Mouse (Mus musculus): ENCODE results near the gene Cxxc4. TPM values are rescaled to one million over a fixed set of nuclear protein-coding genes. Genes with fewer than 3 reads are reported as not detected.

Gene Cxxc4
- total and polyA plus RNA-seq, 3 experiments: 0.22 TPM; not detected in 2

DNA sequence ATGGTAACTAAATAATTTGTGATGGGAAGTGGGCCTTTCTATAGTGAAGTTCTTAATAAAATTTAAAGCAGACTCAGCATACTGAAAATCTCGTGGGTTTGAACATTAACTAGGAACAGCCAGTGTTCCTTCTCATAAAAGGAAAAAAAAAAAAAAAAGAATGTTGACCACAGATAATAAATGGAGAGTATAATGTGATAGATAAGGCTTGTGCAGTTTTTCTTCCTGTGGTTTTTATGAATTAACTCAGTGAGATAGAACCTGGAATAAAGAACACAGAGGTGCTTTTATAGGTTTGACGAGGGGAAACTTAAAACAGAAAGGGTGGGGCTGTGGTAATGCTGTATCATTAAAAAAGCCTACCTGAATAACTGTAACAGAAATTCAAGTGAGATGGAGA lies 15.3 kb upstream of the Cxxc4 start:
- Histone ChIP-seq H3K36me3 (replicated peaks) (no peaks in the 10 kb centered on the region), H3K4me3 (ENCODE audit: low read depth, low read length) (no peak overlapping the region), H3K4me1 (ENCODE audit: insufficient read depth, low read depth, low read length) (no peaks in the 10 kb centered on the region), H3K9me3 (replicated peaks) (peaks cover under 1% of the 10 kb centered on the region; the same call in 1 of the 2 replicates), H3K27me3 (ENCODE audit: insufficient read depth, low read length) (no peaks in the 10 kb centered on the region)
- DNase-seq (ENCODE audit: low spot score) (no peak), ATAC-seq (ENCODE audit: extremely low read depth, insufficient number of reproducible peaks, low FRiP score, poor library complexity, severe bottlenecking) (no peak)
- TF ChIP-seq POLR2AphosphoS5 (IDR thresholded peaks at IDR 0.05; ENCODE audit: insufficient replicate concordance, low read depth, low read length): no peak
- TF ChIP-seq TAL1 (conservative IDR thresholded peaks at IDR 0.05; ENCODE audit: low read depth, low read length): no peak
- TF ChIP-seq GATA1 (IDR thresholded peaks at IDR 0.05; ENCODE audit: borderline replicate concordance, low read length): no peak
- TF ChIP-seq GATA2 (IDR thresholded peaks at IDR 0.05; ENCODE audit: borderline replicate concordance, low read depth, low read length): no peak
- no peak for TF ChIP-seq CTCF (IDR thresholded peaks at IDR 0.05; ENCODE audit: low read depth, low read length)

DNA sequence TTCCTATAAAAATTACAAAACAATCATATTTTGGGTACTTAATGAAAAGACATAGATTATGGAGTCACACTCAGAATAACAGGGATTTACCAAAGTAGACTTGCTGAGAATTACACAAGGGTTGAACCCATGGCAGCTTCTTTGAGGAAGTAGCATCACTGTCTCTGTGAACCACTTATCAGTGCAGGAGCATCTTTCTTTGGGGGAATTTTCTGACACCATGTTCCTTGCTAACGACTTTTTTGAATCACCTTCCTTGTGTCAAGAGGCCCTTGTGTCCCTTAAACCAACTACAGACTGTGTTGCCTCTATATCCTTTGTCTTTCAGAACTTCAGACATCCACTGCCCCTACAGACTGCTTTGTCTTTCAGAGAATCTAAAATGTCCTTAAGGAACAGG lies 13.7 kb upstream of the Cxxc4 start:
- no peaks in the 10 kb centered on the region for H3K36me3 ChIP-seq (replicated peaks)
- H3K9me3 ChIP-seq (replicated peaks): peaks cover 6% of the 10 kb centered on the region; the same call in 1 of the 2 replicates
- no peaks in the 10 kb centered on the region for H3K4me1 ChIP-seq (ENCODE audit: insufficient read depth, low read depth, low read length)
- TF ChIP-seq CTCF (IDR thresholded peaks at IDR 0.05; ENCODE audit: low read depth, low read length): no peak
- no peak for TF ChIP-seq GATA2 (IDR thresholded peaks at IDR 0.05; ENCODE audit: borderline replicate concordance, low read depth, low read length)
- TF ChIP-seq GATA1 (IDR thresholded peaks at IDR 0.05; ENCODE audit: borderline replicate concordance, low read length): no peak
- TF ChIP-seq POLR2AphosphoS5 (IDR thresholded peaks at IDR 0.05; ENCODE audit: insufficient replicate concordance, low read depth, low read length): no peak
- TF ChIP-seq TAL1 (conservative IDR thresholded peaks at IDR 0.05; ENCODE audit: low read depth, low read length): no peak
- no peak overlapping the region for H3K4me3 ChIP-seq (ENCODE audit: low read depth, low read length)
- H3K27me3 ChIP-seq (ENCODE audit: insufficient read depth, low read length): no peaks in the 10 kb centered on the region
- ATAC-seq (ENCODE audit: extremely low read depth, insufficient number of reproducible peaks, low FRiP score, poor library complexity, severe bottlenecking) (no peak), DNase-seq (ENCODE audit: low spot score) (no peak)

DNA sequence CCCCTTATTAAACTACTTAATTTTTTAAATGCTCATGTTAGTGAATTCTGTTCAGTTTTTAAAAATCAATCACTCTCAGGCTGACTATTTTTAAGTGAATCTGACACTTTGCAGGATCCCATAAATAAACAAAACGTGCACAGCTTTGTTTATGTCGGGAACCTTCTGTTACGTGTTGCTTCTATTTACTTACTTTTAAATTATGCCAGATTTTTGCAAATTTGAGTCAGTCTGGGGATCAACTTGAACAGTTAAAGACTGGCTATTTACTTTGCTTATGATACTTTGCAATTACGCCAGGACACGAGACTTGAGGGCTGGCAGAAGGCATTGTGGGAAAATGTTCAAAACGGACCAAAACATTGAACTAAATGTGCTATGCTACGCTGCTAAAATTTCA lies 12.3 kb upstream of the Cxxc4 start:
- no peak overlapping the region for H3K4me3 ChIP-seq (ENCODE audit: low read depth, low read length)

DNA sequence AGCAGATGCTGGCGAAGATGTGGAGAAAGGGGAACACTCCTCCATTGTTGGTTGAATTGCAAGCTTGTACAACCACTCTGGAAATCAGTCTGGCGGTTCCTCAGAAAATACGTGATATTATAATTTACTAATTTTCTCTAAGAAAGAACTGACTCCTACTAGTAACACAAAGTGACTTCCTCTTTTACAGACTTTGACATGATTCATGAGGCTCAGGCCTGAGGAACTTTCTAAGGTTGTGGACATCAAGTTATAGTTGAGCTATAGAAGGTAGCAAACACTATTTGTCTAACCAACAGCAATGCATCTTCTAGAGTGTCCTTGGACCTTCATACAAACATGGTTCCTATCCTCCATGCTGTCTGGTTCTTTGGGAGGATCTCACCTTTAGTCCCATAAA lies 10.4 kb upstream of the Cxxc4 start:
- Histone ChIP-seq H3K9me3 (replicated peaks) (peaks cover 6% of the 10 kb centered on the region; the same call in 1 of the 2 replicates), H3K27me3 (ENCODE audit: insufficient read depth, low read length) (no peaks in the 10 kb centered on the region), H3K4me3 (ENCODE audit: low read depth, low read length) (no peak overlapping the region), H3K36me3 (replicated peaks) (no peaks in the 10 kb centered on the region), H3K4me1 (ENCODE audit: insufficient read depth, low read depth, low read length) (no peaks in the 10 kb centered on the region)
- DNase-seq (ENCODE audit: low spot score) (no peak), ATAC-seq (ENCODE audit: extremely low read depth, insufficient number of reproducible peaks, low FRiP score, poor library complexity, severe bottlenecking) (no peak)
- TF ChIP-seq GATA1 (IDR thresholded peaks at IDR 0.05; ENCODE audit: borderline replicate concordance, low read length) (no peak), TAL1 (conservative IDR thresholded peaks at IDR 0.05; ENCODE audit: low read depth, low read length) (no peak), GATA2 (IDR thresholded peaks at IDR 0.05; ENCODE audit: borderline replicate concordance, low read depth, low read length) (no peak), POLR2AphosphoS5 (IDR thresholded peaks at IDR 0.05; ENCODE audit: insufficient replicate concordance, low read depth, low read length) (no peak), CTCF (IDR thresholded peaks at IDR 0.05; ENCODE audit: low read depth, low read length) (no peak)

More for the DNA sequence above, 12.3 kb upstream of the Cxxc4 start:
- no peak for TF ChIP-seq GATA1 (IDR thresholded peaks at IDR 0.05; ENCODE audit: borderline replicate concordance, low read length)
- TF ChIP-seq GATA2 (IDR thresholded peaks at IDR 0.05; ENCODE audit: borderline replicate concordance, low read depth, low read length): no peak
- TF ChIP-seq POLR2AphosphoS5 (IDR thresholded peaks at IDR 0.05; ENCODE audit: insufficient replicate concordance, low read depth, low read length): no peak
- DNase-seq (ENCODE audit: low spot score): no peak
- Histone ChIP-seq H3K27me3 (ENCODE audit: insufficient read depth, low read length) (no peaks in the 10 kb centered on the region), H3K9me3 (replicated peaks) (peaks cover 6% of the 10 kb centered on the region; the same call in 1 of the 2 replicates), H3K4me1 (ENCODE audit: insufficient read depth, low read depth, low read length) (no peaks in the 10 kb centered on the region), H3K36me3 (replicated peaks) (no peaks in the 10 kb centered on the region)
- ATAC-seq (ENCODE audit: extremely low read depth, insufficient number of reproducible peaks, low FRiP score, poor library complexity, severe bottlenecking): no peak

DNA sequence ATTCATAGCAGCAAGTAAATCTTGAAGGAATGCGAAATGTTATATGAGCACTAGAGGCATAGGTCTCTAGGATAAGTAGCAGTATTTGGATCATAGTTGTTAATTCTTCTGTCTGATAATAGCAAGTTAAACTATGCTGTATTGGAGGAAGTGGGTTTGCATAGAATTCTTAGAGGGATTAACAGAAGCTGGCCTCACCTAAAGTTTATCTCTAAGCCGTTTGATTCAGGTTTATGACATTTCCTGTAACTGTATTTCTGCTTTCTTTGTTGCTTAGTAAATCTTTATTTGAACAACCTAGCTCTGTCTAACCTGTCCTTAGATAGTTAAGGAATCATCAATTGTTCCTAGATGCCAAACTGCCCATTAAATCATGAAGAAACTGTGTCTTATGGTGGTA lies 3.5 kb upstream of the Cxxc4 start:
- TF ChIP-seq CTCF (IDR thresholded peaks at IDR 0.05; ENCODE audit: low read depth, low read length): no peak
- no peak for TF ChIP-seq GATA1 (IDR thresholded peaks at IDR 0.05; ENCODE audit: borderline replicate concordance, low read length)
- TF ChIP-seq TAL1 (conservative IDR thresholded peaks at IDR 0.05; ENCODE audit: low read depth, low read length): no peak
- no peak for TF ChIP-seq POLR2AphosphoS5 (IDR thresholded peaks at IDR 0.05; ENCODE audit: insufficient replicate concordance, low read depth, low read length)
- TF ChIP-seq GATA2 (IDR thresholded peaks at IDR 0.05; ENCODE audit: borderline replicate concordance, low read depth, low read length): no peak
- Histone ChIP-seq H3K36me3 (replicated peaks) (no peaks in the 10 kb centered on the region), H3K9me3 (replicated peaks) (peaks cover 5% of the 10 kb centered on the region; the same call in 1 of the 2 replicates), H3K4me1 (ENCODE audit: insufficient read depth, low read depth, low read length) (no peaks in the 10 kb centered on the region), H3K4me3 (ENCODE audit: low read depth, low read length) (no peak overlapping the region), H3K27me3 (ENCODE audit: insufficient read depth, low read length) (no peaks in the 10 kb centered on the region)
- ATAC-seq (ENCODE audit: extremely low read depth, insufficient number of reproducible peaks, low FRiP score, poor library complexity, severe bottlenecking): no peak
- no peak for DNase-seq (ENCODE audit: low spot score)

DNA sequence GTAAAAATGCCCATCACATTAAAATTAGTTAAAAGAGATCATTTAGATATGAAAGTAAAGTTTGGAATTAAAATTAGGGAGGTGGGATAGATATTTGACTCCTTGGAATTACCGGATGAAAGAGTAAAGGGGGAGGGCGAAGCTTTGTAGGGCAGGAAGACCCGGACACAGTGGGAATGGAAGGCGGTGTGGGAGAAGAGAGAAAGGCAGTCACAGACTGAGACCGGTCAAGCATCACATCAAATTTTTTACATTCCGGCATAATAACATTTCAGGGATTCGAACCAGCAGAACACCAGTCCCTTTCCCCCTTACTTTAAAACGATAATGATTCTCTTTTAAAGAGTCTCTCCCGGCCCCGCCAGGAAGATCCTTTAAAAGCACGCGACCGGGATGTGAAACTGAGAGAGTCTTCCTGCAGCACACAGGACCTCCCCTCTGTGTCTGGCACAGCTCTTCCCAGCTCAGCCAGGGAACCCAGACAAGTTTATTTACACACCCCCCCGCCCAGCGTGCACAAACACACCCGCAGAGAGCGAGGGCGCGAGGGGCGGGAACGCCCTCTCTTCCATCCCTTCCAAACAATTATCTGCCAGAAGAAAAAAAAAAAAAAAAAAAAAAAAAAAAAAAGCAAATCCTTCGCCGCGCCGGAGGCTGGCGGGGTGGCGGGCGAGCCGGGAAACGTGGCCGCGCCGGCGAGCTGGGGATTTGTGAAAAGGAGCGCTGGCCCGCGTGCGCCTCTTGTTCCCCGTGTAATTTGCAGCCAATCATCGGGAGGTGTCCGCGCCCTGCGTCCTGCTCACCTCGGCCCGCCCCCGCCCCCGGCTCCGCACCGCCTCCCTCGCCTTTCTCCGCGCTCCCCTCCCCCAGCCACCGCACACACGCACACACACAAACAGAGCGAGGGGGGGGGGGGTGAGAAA lies 532 bp upstream of the Cxxc4 start:
- Histone ChIP-seq H3K4me1 (ENCODE audit: insufficient read depth, low read depth, low read length) (no peaks in the 10 kb centered on the region), H3K36me3 (replicated peaks) (no peaks in the 10 kb centered on the region), H3K27me3 (ENCODE audit: insufficient read depth, low read length) (no peaks in the 10 kb centered on the region), H3K4me3 (ENCODE audit: low read depth, low read length) (no peak overlapping the region), H3K9me3 (replicated peaks) (peaks cover 26% of the 10 kb centered on the region)
- no peak for TF ChIP-seq GATA2 (IDR thresholded peaks at IDR 0.05; ENCODE audit: borderline replicate concordance, low read depth, low read length)
- no peak for TF ChIP-seq GATA1 (IDR thresholded peaks at IDR 0.05; ENCODE audit: borderline replicate concordance, low read length)
- no peak for TF ChIP-seq POLR2AphosphoS5 (IDR thresholded peaks at IDR 0.05; ENCODE audit: insufficient replicate concordance, low read depth, low read length)
- no peak for TF ChIP-seq CTCF (IDR thresholded peaks at IDR 0.05; ENCODE audit: low read depth, low read length)
- TF ChIP-seq TAL1 (conservative IDR thresholded peaks at IDR 0.05; ENCODE audit: low read depth, low read length): no peak
- no peak for ATAC-seq (ENCODE audit: extremely low read depth, insufficient number of reproducible peaks, low FRiP score, poor library complexity, severe bottlenecking)
- DNase-seq (ENCODE audit: low spot score): no peak
